Mouse (Mus musculus) megakaryocyte, embryonic 14.5 days (primary cell): ENCODE data around the gene Nrgn.

Experiments
- FLI1 ChIP-seq: IDR thresholded peaks from 2 replicates; pipeline ENCODE4 v1.6.1; 2012; ENCODE audit warnings: low read length, inconsistent platforms, mixed read lengths
- GATA1 ChIP-seq: IDR thresholded peaks from 3 replicates; pipeline ENCODE4 v1.6.1; 2012; ENCODE audit warnings: mixed read lengths, low read length, inconsistent platforms, borderline replicate concordance

GRCm38 (mm10) chr9:37512097-37512496 is 40.6 kb downstream of the Nrgn start:
- TF ChIP-seq GATA1 = no peak
- TF ChIP-seq FLI1 = no peak
